Mouse (Mus musculus): ENCODE results near the gene Spata7.
A peak's percentile ranks its signal among the peaks of the same experiment; 100 is the strongest.

The Spata7 gene

GRCm38 (mm10) chr12:98673879-98674278, 45.9 kb downstream of the Spata7 start:
- DNase-seq (ENCODE audit: low spot score in 2 of 2) = no peak

- DNase-seq (ENCODE audit: low spot score in 2 of 2) = peak; percentile 57 to 83
These were observed 46.7 kb downstream of the Spata7 start for GRCm38 (mm10) chr12:98674627-98675143.

GRCm38 (mm10) chr12:98676861-98677260, 48.9 kb downstream of the Spata7 start:
- no peak for DNase-seq (ENCODE audit: low spot score in 2 of 2)

GRCm38 (mm10) chr12:98677336-98677735, 49.4 kb downstream of the Spata7 start:
- DNase-seq (ENCODE audit: low spot score in 2 of 2) = peak; percentile 49 to 59

GRCm38 (mm10) chr12:98679906-98680305, 51.9 kb downstream of the Spata7 start:
- DNase-seq (ENCODE audit: low spot score in 2 of 2) = no peak

- no peak for DNase-seq (ENCODE audit: low spot score in 2 of 2)
These were observed 54.2 kb downstream of the Spata7 start for GRCm38 (mm10) chr12:98682196-98682595.

GRCm38 (mm10) chr12:98683171-98683570, 55.2 kb downstream of the Spata7 start:
- DNase-seq (ENCODE audit: low spot score in 2 of 2) = no peak

GRCm38 (mm10) chr12:98683574-98683973, 55.6 kb downstream of the Spata7 start:
- no peak for DNase-seq (ENCODE audit: low spot score in 2 of 2)

GRCm38 (mm10) chr12:98690230-98690629, 62.3 kb downstream of the Spata7 start:
- DNase-seq (ENCODE audit: low spot score in 2 of 2) = no peak

GRCm38 (mm10) chr12:98697202-98697601, 69.2 kb downstream of the Spata7 start:
- no peak for DNase-seq (ENCODE audit: low spot score in 2 of 2)

GRCm38 (mm10) chr12:98701564-98701963, 73.6 kb downstream of the Spata7 start:
- DNase-seq (ENCODE audit: low spot score in 2 of 2) = no peak

GRCm38 (mm10) chr12:98703554-98703953, 75.6 kb downstream of the Spata7 start:
- no peak for DNase-seq (ENCODE audit: low spot score in 2 of 2)

GRCm38 (mm10) chr12:98703961-98704360, 76.0 kb downstream of the Spata7 start:
- DNase-seq (ENCODE audit: low spot score in 2 of 2) = no peak

- no peak for DNase-seq (ENCODE audit: low spot score in 2 of 2)
These were observed 84.9 kb downstream of the Spata7 start for GRCm38 (mm10) chr12:98712819-98713218.

GRCm38 (mm10) chr12:98713621-98714103, 85.7 kb downstream of the Spata7 start:
- no peak for DNase-seq (ENCODE audit: low spot score in 2 of 2)

- no peak for DNase-seq (ENCODE audit: low spot score in 2 of 2)
These were observed 86.8 kb downstream of the Spata7 start for GRCm38 (mm10) chr12:98714757-98715156.

GRCm38 (mm10) chr12:98716142-98716541, 88.2 kb downstream of the Spata7 start:
- DNase-seq (ENCODE audit: low spot score in 2 of 2) = no peak
